In the genomic region with DNA sequence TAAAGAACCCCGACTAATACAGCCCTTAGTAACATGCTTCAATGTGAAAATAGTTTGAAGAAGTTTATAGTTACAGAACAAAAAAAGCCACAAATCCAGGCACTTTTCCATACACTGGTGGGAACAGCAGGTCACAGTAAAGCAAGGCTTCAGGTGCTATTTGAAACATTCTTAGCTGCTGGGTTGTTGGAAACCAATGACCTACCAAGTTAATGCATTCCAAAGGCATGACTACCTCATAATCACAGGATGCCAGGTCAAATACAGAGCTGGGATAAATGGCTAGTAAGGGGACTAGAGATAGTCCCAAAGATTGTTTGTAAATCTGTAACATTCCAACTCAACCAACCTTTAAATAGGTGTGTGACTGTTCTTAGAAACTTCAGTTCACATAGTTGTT, we compare ENCODE assay signal across 43 mouse cellular contexts. TPM values are rescaled to one million over a fixed set of nuclear protein-coding genes. Genes with fewer than 3 reads are reported as not detected.
"Had no signal": no experiment of that assay in that cellular context is flagged by ENCODE, and none has a peak within 500 bp of the region (broad histone marks: within the 10 kb centered on the region; RNA-seq: fewer than 3 reads in every experiment).

No protein-coding gene starts in this region.

- H3K4me1 ChIP-seq: limb, embryonic 10.5 days; limb, embryonic 12.5 days; limb, embryonic 13.5 days; limb, embryonic 15.5 days; liver, embryonic 12.5 days; liver, embryonic 13.5 days; liver, embryonic 15.5 days; lung, embryonic 15.5 days; midbrain, embryonic 10.5 days; midbrain, embryonic 12.5 days; midbrain, embryonic 13.5 days; midbrain, embryonic 15.5 days; neural tube, embryonic 12.5 days had no signal

- H3K4me3 ChIP-seq: limb, embryonic 10.5 days; limb, embryonic 12.5 days; limb, embryonic 13.5 days; limb, embryonic 15.5 days; liver, embryonic 12.5 days; liver, embryonic 13.5 days; liver, embryonic 15.5 days; lung, embryonic 15.5 days; megakaryocyte, embryonic 14.5 days; midbrain, embryonic 10.5 days; midbrain, embryonic 12.5 days; midbrain, embryonic 13.5 days; midbrain, embryonic 15.5 days; myocyte; neural tube, embryonic 12.5 days had no signal

- H3K27ac ChIP-seq: limb, embryonic 10.5 days; limb, embryonic 12.5 days; limb, embryonic 13.5 days; limb, embryonic 15.5 days; liver, embryonic 12.5 days; liver, embryonic 13.5 days; liver, embryonic 14.5 days; lung, embryonic 15.5 days; macrophage; midbrain, embryonic 10.5 days; midbrain, embryonic 12.5 days; midbrain, embryonic 13.5 days; midbrain, embryonic 15.5 days; neural tube, embryonic 12.5 days had no signal

- DNase-seq: left cerebral cortex, postnatal 4 days; liver; liver, embryonic 13.5 days; lung, adult 18-20 months; lung, adult 2 months; lung, embryonic 14.5 days; lung, postnatal 10 days; lung, postnatal 14 days; lung, postnatal 4 days; midbrain, embryonic 14.5 days had no signal

- H3K27me3 ChIP-seq: limb, embryonic 12.5 days; limb, embryonic 13.5 days; limb, embryonic 15.5 days; liver, embryonic 12.5 days; liver, embryonic 13.5 days; liver, embryonic 15.5 days; lung, embryonic 15.5 days; megakaryocyte, embryonic 14.5 days; midbrain, embryonic 12.5 days; midbrain, embryonic 13.5 days; midbrain, embryonic 15.5 days; neural tube, embryonic 12.5 days had no signal

- H3K36me3 ChIP-seq: limb, embryonic 10.5 days; limb, embryonic 12.5 days; limb, embryonic 13.5 days; limb, embryonic 15.5 days; liver, embryonic 12.5 days; liver, embryonic 13.5 days; liver, embryonic 15.5 days; lung, embryonic 15.5 days; midbrain, embryonic 10.5 days; midbrain, embryonic 12.5 days; midbrain, embryonic 13.5 days; midbrain, embryonic 15.5 days; neural tube, embryonic 12.5 days had no signal

- ATAC-seq: liver, embryonic 12.5 days; liver, postnatal 0 days; lung, postnatal 0 days; midbrain, embryonic 13.5 days; midbrain, embryonic 15.5 days; midbrain, embryonic 16.5 days had no signal

RNA-seq across cellular contexts. Expression of gene Ccpg1os, which starts 9.9 kb away (rescaled TPM):
- total RNA-seq: monocyte, adult 5-6 weeks had no signal

RNA-seq across cellular contexts. Expression of gene Gm44503, which starts 16.6 kb away (rescaled TPM):
- total RNA-seq: left cerebral cortex, postnatal 36 days; liver, adult 2 months; megakaryocyte progenitor cell, adult 5-6 weeks; megakaryocyte, adult 5-6 weeks; megakaryocyte-erythroid progenitor cell, adult 5-6 weeks; midbrain, postnatal 0 days had no signal
- polyA plus RNA-seq: limb, embryonic 10.5 days; limb, embryonic 11.5 days; limb, embryonic 12.5 days; limb, embryonic 13.5 days; limb, embryonic 14.5 days; limb, embryonic 15.5 days; liver, adult 2 months; liver, embryonic 11.5 days; liver, embryonic 13.5 days; liver, embryonic 14.5 days; liver, embryonic 15.5 days; liver, embryonic 16.5 days; liver, postnatal 0 days; lung, adult 2 months; lung, embryonic 14.5 days; lung, embryonic 15.5 days; lung, embryonic 16.5 days; lung, postnatal 0 days; macrophage; midbrain, embryonic 10.5 days; midbrain, embryonic 11.5 days; midbrain, embryonic 12.5 days; midbrain, embryonic 13.5 days; midbrain, embryonic 14.5 days; midbrain, embryonic 15.5 days; midbrain, embryonic 16.5 days; midbrain, postnatal 0 days; neural tube, embryonic 11.5 days; neural tube, embryonic 12.5 days had no signal

RNA-seq across cellular contexts. Expression of gene Dyx1c1, which starts 16.7 kb away (rescaled TPM):
- total RNA-seq: megakaryocyte-erythroid progenitor cell, adult 5-6 weeks; monocyte, adult 5-6 weeks had no signal
- polyA plus RNA-seq: myocyte had no signal

RNA-seq across cellular contexts. Expression of gene Pygo1, which starts 49.8 kb away (rescaled TPM):
- total RNA-seq: megakaryocyte progenitor cell, adult 5-6 weeks; megakaryocyte, adult 5-6 weeks; megakaryocyte-erythroid progenitor cell, adult 5-6 weeks; monocyte, adult 5-6 weeks had no signal
- polyA plus RNA-seq: macrophage had no signal
